Mouse (Mus musculus) lung, adult 10 weeks (tissue): ENCODE results near the gene Ly75. TPM values are rescaled to one million over a fixed set of nuclear protein-coding genes. Genes with fewer than 3 reads are reported as not detected.

Experiments used
- polyA plus RNA-seq: library from polyadenylated mRNA; stranded (reverse); fragments of 350-450 nt; fragmentation: Illumina TruSeq; extraction: RNeasy Lipid Tissue Mini Kit (QIAGEN cat#74804); gene quantifications from one replicate; pipeline ENCODE4 v1.2.3, GENCODE M21; 2014; ENCODE audit warnings: low read depth, low replicate concordance; ENCODE audit not compliant: insufficient read depth

The Ly75 gene
- 3.0 TPM for polyA plus RNA-seq

GRCm38 (mm10) chr2:60382858-60383669 lies at the start of gene Ly75:
Gene Ly75, minus strand, starts transcription at chr2:60383303.

GRCm38 (mm10) chr2:60284467-60284821 lies 98.7 kb downstream of the Ly75 start, which contains the start of gene Cd302:
Gene Cd302, minus strand, starts transcription at chr2:60284488.

Other genes with a start within 250 kb of the Ly75 start
- 15.7 TPM for gene Baz2b, start 173.5 kb downstream of the Ly75 start, polyA plus RNA-seq
- gene March7, start 173.4 kb downstream of the Ly75 start, polyA plus RNA-seq, result 19.3 TPM
- 63.1 TPM for gene Cd302, start 98.8 kb downstream of the Ly75 start, polyA plus RNA-seq
- gene Pla2r1, start 170.0 kb upstream of the Ly75 start, polyA plus RNA-seq, result 3.7 TPM